Mouse (Mus musculus) gastrocnemius, postnatal 25 days (tissue): ENCODE results near the gene Copz1. TPM values are rescaled to one million over a fixed set of nuclear protein-coding genes. Genes with fewer than 3 reads are reported as not detected.
"Not testable (repeated sequence)": the region's sequence is repeated elsewhere in the genome, so short reads cannot be mapped to it uniquely, and the experiment has no call there.

Experiments used
- DNase-seq: peaks from one replicate; pipeline ENCODE4 v3.0.0; 2022
- total RNA-seq, 2 experiments: library from RNA; stranded (reverse); gene quantifications; 1 replicate in 1 of 2; 2 replicates in 1 of 2; pipeline ENCODE4 v1.2.3; 2021

Copz1 gene
- total RNA-seq, 2 experiments from 2014 or later, result 31.4 to 32.3 TPM

- DNase-seq, result no peak
Measured at GRCm38 (mm10) chr15:103251595-103251994, 20.9 kb upstream of the Copz1 start.

DNA sequence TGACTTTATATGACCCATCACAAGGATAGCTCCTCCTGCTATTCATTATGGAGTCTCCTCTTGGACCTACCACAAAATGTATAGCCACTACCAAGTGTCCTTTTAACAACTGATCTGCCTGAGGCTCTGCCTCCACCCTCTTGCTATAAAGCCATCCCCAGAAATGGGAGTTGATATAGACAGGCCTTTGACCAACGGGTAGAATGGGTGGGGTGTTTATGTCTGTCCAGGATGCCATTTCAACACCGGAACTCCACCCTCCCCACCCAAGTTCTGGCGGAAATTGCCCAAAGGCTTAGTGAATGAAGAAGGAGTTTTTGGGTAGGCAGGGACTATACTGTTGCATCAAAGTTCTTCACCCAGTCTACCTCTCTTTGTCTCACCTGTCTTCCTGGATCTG, 19.9 kb upstream of the Copz1 start:
- DNase-seq, result no peak

DNA sequence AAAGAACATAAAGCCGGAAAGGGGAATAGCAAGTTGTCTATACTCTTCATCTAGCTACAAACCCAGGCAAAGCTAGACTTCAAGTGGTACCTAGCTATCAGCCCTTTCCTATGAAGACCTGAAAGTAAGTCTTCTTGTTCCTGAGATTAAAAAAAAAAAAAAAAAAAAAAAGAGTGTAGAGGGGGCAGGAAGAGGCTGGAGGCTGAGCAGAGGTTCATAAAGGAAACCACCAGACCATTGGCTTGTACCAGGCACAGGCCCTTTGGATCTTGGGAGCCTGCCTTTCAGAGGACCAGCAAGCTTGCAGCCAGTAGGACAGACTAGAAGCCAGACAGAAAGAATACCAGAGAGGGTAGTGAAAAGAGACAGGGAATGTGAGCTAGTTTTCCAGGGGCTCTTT, 19.2 kb upstream of the Copz1 start:
- no peak for DNase-seq

DNA sequence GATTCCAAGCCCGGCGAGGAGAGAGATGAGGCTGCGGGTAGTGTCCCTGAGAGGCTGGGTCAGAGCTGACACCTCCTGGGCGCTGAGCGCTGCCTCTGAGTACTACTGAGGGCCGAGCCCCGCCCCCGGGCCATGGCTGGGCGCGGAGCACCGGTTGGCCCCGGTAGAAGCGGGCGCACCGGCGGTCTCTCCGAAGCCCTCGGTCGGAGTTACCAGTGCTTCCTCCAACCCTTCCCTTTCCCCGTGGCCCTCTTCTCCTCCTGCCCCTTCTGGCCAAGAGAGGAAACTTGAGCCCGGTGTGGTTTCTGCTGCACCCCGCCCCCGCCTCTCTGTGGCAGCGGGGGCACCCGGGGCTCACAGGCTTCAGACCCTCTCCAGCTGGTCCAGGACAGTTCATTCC, 17.3 kb upstream of the Copz1 start:
- DNase-seq, result no peak

- DNase-seq, result no peak
Measured at GRCm38 (mm10) chr15:103256210-103256986, 16.1 kb upstream of the Copz1 start.

GRCm38 (mm10) chr15:103257790-103258728, 14.5 kb upstream of the Copz1 start, which contains the start of gene Nfe2:
Nfe2 (minus strand) TSS chr15:103258403.
- DNase-seq, result peak; percentile 56

DNA sequence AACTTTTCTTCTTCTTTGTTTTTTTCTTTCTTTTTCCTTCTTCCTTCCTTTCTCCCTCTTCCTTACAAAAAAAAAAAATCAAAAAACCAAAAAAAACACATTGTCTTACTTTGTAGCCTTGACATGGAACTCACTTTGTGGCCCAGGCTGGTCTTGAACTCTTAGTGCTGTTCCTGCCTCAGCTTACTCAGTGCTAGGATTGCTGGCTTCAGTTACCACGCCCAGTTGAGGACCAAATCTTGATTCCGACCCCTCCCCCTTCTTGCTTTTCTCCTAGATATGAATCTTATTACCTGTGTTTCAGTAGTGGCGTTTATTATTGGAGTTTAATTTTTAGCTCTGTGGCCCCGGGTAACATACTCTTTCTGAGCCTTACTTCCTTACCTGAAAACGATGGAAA, 13.4 kb upstream of the Copz1 start:
- no peak for DNase-seq

- no peak for DNase-seq
Measured at GRCm38 (mm10) chr15:103259989-103260388, 12.5 kb upstream of the Copz1 start.

DNA sequence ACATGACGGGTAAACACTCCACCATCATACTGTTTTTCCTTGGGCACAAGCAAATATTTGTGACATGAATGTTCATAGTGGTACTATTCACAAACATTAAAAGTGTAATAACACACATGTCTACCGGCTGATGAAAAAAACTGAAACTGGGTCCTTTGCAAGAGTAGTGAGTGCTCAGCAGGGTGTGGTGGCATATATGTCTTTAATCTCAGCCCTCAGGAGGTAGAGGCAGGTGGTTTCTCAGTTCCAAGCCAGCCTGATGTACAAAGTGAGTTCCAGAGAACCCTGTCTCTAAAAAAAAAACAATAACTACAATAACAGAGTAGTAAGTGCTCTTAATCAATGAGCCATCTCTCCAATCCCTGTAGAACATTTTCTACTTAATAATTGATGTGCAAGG, 7.7 kb upstream of the Copz1 start:
- DNase-seq, result no peak

GRCm38 (mm10) chr15:103268903-103269302, 3.6 kb upstream of the Copz1 start:
- no peak for DNase-seq

GRCm38 (mm10) chr15:103275943-103276342, 3.4 kb downstream of the Copz1 start:
- DNase-seq, result not testable (repeated sequence)

- DNase-seq, result no peak
Measured at GRCm38 (mm10) chr15:103277949-103278348, 5.4 kb downstream of the Copz1 start.

- no peak for DNase-seq
Measured at GRCm38 (mm10) chr15:103279750-103280149, 7.2 kb downstream of the Copz1 start.

GRCm38 (mm10) chr15:103280817-103281464, 8.4 kb downstream of the Copz1 start:
- no peak for DNase-seq

DNA sequence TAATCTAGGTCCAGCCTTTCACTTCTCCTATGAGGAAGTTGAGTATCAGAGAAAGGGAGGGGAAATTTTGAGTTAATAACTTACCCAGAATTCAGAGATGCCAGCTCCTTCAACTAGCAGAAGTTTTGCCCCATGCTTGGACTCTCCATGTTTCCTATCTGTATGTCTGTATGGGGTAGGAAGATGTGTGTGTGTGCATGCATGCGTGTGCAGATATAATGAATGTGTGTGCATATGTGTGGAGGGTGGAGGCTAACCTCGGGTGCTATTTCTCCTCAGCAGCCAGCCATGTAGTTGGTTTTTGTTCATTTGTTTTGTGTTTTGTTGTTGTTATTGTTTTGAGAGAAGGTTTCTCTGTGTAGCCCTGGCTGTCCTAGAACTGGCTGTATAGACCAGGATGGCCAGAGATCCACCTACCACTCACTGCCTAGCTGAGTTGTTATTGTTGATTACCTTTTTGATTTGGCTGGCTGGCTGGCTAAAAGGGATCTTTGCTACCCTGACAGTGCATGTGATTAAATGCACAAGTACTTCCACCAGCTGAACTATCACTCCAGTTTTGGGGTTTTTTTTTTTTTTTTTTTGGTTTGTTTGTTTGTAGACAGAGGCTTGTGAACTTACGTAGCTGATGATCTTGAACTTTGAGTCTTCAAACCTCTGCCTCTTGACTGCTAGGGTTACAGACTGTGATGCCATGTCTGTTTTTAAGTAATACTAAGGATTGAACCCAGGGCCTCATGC, 9.1 kb downstream of the Copz1 start:
- DNase-seq, result no peak

DNA sequence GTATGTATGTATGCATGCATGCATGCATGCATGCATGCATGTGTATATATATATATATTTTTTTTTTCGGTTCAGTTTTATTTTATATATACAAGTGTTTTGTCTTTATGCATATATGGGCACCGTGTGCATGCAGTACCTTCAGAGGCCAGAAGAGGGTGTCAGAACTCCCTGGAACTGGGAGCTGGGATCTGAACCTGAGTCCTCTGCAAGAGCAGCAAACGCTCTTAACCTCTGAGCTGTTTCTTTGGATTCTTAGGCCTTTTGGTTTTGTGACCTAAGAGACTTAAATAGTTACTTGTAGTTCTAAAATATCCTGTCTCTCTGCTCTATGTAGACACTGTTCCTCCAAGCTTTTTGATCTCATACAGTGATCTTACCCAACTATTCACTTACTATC, 11.6 kb downstream of the Copz1 start:
- DNase-seq, result no peak

DNA sequence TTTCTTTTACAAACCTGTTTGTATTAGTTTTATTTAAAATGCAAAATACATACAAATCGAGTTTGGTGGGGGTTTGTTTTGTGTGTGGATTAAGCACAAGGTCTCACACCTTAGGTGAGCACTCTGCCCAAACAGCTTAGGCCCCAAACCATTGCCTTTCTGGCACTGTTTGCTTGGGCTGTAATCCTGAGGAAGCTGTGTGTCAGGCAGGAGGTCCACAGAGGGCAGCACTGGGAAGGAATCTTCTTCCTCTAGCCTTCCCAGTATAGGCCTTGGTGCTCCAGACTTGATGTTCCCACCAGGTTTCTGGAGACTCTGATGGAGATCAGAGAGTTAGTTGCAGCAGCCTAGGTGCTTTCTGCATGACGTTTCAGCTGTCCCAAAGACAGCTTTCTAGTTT, 12.1 kb downstream of the Copz1 start:
- no peak for DNase-seq

DNA sequence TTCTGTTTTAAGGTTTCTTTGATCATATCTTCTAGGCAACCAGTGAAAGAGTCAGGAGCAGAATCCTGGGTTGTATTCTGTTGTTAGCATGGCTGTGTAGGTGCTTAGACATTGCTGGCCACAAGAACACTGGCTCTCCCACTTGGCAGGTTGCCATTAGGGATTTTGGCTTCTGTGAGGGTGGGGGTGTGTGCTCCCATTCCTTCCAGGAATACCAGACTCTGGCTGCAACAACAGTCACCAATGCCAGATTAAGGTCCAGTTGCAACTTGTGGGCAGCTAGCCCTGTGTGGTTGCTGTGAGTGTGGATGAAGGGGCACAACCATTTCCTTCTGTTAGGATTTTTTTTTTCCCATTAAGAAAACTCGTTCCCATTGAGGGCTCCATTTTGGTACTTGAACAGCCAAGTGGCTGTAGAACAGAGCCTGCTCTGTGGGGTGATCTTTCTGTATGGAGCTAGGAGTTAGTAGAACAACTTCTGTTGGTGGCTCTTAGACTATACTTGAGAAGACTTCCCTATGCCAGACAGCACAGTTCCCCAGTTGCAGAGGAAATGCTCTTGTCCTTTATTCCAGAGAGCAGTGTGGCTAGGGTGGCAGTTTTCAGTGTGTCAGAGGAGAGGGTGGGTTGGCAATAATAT, 13.4 kb downstream of the Copz1 start:
- peak; percentile 58 for DNase-seq

- no peak for DNase-seq
Measured at GRCm38 (mm10) chr15:103289600-103289999, 17.1 kb downstream of the Copz1 start.

GRCm38 (mm10) chr15:103290417-103290816, 17.9 kb downstream of the Copz1 start:
- no peak for DNase-seq

GRCm38 (mm10) chr15:103290843-103291242, 18.3 kb downstream of the Copz1 start:
- DNase-seq, result no peak
